Mouse (Mus musculus) urinary bladder, postnatal 36 days (tissue): ENCODE measurements around the gene Iars.
"Not testable (repeated sequence)": the region's sequence is repeated elsewhere in the genome, so short reads cannot be mapped to it uniquely, and the experiment has no call there.

Experiments
- DNase-seq, 2 experiments: peaks; one replicate each; pipeline ENCODE4 v3.0.0; 2022; ENCODE audit warnings: low spot score in 2 of 2, mixed read lengths in 1 of 2

Iars gene

GRCm38 (mm10) chr13:49736430-49736829 is 54.5 kb downstream of the Iars start:
- DNase-seq: no peak

GRCm38 (mm10) chr13:49738011-49738410 is 56.1 kb downstream of the Iars start:
- no peak for DNase-seq

- no peak for DNase-seq
Measured at GRCm38 (mm10) chr13:49741285-49742040, 59.6 kb downstream of the Iars start.

- no peak for DNase-seq
Measured at GRCm38 (mm10) chr13:49756591-49756990, 74.7 kb downstream of the Iars start.

GRCm38 (mm10) chr13:49757966-49758365 is 76.1 kb downstream of the Iars start:
- no peak for DNase-seq

GRCm38 (mm10) chr13:49760675-49761074 is 78.8 kb downstream of the Iars start:
- no peak for DNase-seq

GRCm38 (mm10) chr13:49762208-49762607 is 80.3 kb downstream of the Iars start:
- DNase-seq: no peak

- no peak for DNase-seq
Measured at GRCm38 (mm10) chr13:49765306-49765705, 83.4 kb downstream of the Iars start.

- DNase-seq: no peak
Measured at GRCm38 (mm10) chr13:49766269-49766668, 84.4 kb downstream of the Iars start.

GRCm38 (mm10) chr13:49768048-49768447 is 86.1 kb downstream of the Iars start:
- no peak for DNase-seq

- no peak for DNase-seq
Measured at GRCm38 (mm10) chr13:49769111-49769510, 87.2 kb downstream of the Iars start.

- not testable (repeated sequence) for DNase-seq
Measured at GRCm38 (mm10) chr13:49771536-49771935, 89.6 kb downstream of the Iars start.
